Mouse (Mus musculus) granulocyte monocyte progenitor cell, adult 5-6 weeks (primary cell): Measurements from ENCODE around the gene Olfr231. TPM values are rescaled to one million over a fixed set of nuclear protein-coding genes. Genes with fewer than 3 reads are reported as not detected.

ENCODE experiments used
- ATAC-seq: replicated peaks from 2 replicates; pipeline ENCODE4 v1.8.0; 2016; ENCODE audit warnings: mild to moderate bottlenecking, moderate TSS enrichment, inconsistent platforms; ENCODE audit not compliant: poor library complexity, severe bottlenecking
- total RNA-seq, 2 experiments: library from RNA; stranded (forward) in 1 of 2; stranded (reverse) in 1 of 2; fragments of 200-712, 200-1000 nt in 1 of 2; fragments of >200 nt in 1 of 2; fragmentation: Nextera tagmentation in 1 of 2; gene quantifications; 2 replicates each; pipeline ENCODE4 v1.2.3; 2014 to 2017

Olfr231 gene
- not detected in 2 replicates for total RNA-seq (2014; fragmentation: Nextera tagmentation)
- not detected in 2 replicates for total RNA-seq (2017)

GRCm38 (mm10) chr1:174121062-174121461, at the start of gene Olfr231:
Olfr231 (minus strand) TSS chr1:174121162.
- ATAC-seq, result no peak

GRCm38 (mm10) chr1:174169024-174169423, 48.1 kb upstream of the Olfr231 start:
- ATAC-seq, result no peak

- ATAC-seq, result peak; percentile 97
Measured at GRCm38 (mm10) chr1:174159095-174159494, 38.1 kb upstream of the Olfr231 start.

DNA sequence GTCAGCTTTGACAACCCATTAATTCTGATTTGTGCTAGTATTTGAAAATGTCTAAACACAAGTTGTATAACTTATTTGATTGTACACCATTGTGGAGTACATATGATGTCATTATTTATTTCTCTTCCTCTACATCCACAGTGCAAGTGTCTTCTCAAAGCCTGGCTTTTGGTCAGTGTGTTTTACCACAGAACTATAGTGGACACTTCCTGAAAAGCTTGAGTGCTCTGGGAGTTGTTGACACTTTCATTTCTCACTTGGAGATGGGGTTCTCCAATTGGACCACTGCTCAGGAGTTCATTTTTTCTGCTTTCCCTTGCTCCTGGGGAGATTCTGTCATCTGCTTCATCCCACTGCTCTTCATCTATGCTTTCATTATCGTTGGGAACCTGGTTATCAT, 37.5 kb upstream of the Olfr231 start:
- peak; percentile 70 for ATAC-seq

- ATAC-seq, result no peak
Measured at GRCm38 (mm10) chr1:174157622-174158021, 36.7 kb upstream of the Olfr231 start.

DNA sequence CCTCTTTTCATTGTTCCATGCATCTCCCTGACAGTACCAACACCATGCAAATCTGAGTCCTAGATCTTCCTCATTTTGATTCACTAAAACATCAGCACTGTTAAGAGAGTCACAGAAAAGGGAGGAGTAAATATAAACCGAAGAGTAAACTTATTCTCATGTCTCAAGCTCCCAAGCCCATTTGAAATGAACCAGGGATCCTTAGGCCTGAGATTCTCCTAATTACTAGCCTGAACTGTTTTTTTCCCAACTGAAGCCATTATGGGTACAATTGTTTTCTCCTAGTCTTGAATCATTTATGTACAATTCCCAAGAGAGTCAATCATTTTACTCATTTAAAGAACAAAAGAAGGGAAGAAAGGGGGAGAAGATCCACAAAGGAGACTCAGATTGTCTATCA, 34.4 kb upstream of the Olfr231 start, which contains the start of gene Olfr420:
Gene Olfr420, plus strand, starts transcription at position 301 of the 400 bp plus-strand sequence.
- ATAC-seq, result no peak

- ATAC-seq, result no peak
Measured at GRCm38 (mm10) chr1:174149289-174149688, 28.3 kb upstream of the Olfr231 start.

DNA sequence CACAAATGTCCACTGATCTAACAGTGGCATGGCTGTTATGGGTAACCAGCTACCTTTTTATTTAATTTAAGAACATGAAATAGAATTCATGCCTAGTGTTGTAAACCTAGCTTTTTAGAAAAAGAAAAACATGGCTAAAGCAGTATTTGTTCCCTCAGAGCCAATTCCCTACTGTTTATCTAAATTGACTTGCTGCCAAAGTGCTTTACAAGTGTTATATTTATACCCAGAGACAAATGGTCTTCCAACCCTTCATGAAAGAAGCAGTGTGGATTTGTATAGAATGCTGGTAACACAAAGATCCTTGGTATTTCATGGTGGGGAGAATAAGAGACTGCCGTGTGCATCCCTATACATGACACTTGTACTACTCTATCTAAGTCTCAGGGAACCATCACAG, 25.7 kb upstream of the Olfr231 start:
- no peak for ATAC-seq

- ATAC-seq, result no peak; the same call in 1 of the 2 replicates
Measured at GRCm38 (mm10) chr1:174141384-174141783, 20.4 kb upstream of the Olfr231 start.

DNA sequence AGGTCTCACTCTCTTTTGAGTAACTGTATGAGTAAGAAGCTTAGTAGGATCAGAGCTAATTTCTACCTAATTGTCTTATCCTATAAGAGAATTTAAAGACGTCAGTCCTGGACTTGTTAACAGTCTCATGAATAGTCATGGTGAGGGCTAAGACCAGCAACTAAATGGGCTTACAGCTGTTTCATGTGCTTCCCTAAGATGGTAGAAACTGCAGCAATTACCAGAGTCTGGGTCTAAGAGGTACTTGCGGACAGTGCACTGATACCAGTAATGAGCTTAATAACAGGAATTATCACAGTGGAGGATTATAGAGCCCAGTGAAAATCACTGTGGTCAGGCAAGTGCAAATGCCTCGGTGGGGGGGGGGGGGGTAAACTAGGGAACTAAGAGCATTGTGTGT, 11.0 kb upstream of the Olfr231 start:
- ATAC-seq, result no peak

GRCm38 (mm10) chr1:174131217-174131616, 10.3 kb upstream of the Olfr231 start, which contains the start of gene Olfr424:
Olfr424 (plus strand) TSS chr1:174131517.
- no peak for ATAC-seq

GRCm38 (mm10) chr1:174103735-174104134, 17.2 kb downstream of the Olfr231 start:
- peak; percentile 58 for ATAC-seq

DNA sequence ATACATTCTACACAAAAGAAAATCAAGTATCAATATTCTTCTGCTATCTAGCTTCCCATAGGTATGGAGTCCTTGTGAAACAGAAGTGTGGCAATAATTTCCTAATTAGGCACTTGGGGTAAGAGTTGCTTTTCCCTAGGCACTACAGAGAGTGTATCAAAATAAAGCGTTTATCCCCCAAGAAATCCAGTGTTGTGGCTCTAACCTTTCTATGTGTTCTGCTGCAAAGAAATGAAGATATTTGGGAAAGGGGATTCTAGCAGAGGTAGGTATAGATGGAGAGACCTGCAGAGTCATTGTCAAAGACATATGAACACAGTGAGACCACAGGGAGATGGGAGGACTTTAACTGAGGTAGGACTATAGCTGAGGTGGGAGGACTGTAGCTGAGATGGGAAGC, 24.4 kb downstream of the Olfr231 start, which contains the start of gene Olfr427:
Gene Olfr427, plus strand, starts transcription at position 301 of the 400 bp plus-strand sequence.
- peak; percentile 35; the same call in 1 of the 2 replicates for ATAC-seq

- no peak for ATAC-seq
Measured at GRCm38 (mm10) chr1:174084031-174084430, 36.9 kb downstream of the Olfr231 start, which contains the start of gene Olfr429. Olfr429 (plus strand) TSS chr1:174084331.

- no peak for ATAC-seq
Measured at GRCm38 (mm10) chr1:174066305-174066704, 54.7 kb downstream of the Olfr231 start, which contains the start of gene Olfr430. Olfr430 (plus strand) TSS chr1:174066605.

Other genes starting within 250 kb of the Olfr231 start
- gene Ifi211, start 208.1 kb downstream of the Olfr231 start, total RNA-seq (2014; fragmentation: Nextera tagmentation), result 9.3 and 12.3 TPM in 2 replicates
- 13.2 and 16.0 TPM in 2 replicates for gene Ifi211, start 208.1 kb downstream of the Olfr231 start, total RNA-seq (2017)
- gene Mndal, start 178.7 kb downstream of the Olfr231 start, total RNA-seq (2014; fragmentation: Nextera tagmentation), result 95.6 and 101 TPM in 2 replicates
- 105 and 119 TPM in 2 replicates for gene Mndal, start 178.7 kb downstream of the Olfr231 start, total RNA-seq (2017)
- 58.4 and 73.0 TPM in 2 replicates for gene Ifi203, start 178.5 kb downstream of the Olfr231 start, total RNA-seq (2014; fragmentation: Nextera tagmentation)
- 26.6 and 61.0 TPM in 2 replicates for gene Ifi203, start 178.5 kb downstream of the Olfr231 start, total RNA-seq (2017)
- not detected in 2 replicates for gene Ifi202b, start 138.4 kb downstream of the Olfr231 start, total RNA-seq (2014; fragmentation: Nextera tagmentation)
- gene Ifi202b, start 138.4 kb downstream of the Olfr231 start, total RNA-seq (2017), result not detected in 2 replicates
- gene Ifi205, start 89.4 kb downstream of the Olfr231 start, total RNA-seq (2014; fragmentation: Nextera tagmentation), result not detected in 2 replicates
- gene Ifi205, start 89.4 kb downstream of the Olfr231 start, total RNA-seq (2017), result 0.78 TPM in 1 of 2 replicates, not detected in the other
- 0.41 TPM in 1 of 2 replicates, not detected in the other for gene Olfr433, start 80.5 kb downstream of the Olfr231 start, total RNA-seq (2014; fragmentation: Nextera tagmentation)
- not detected in 2 replicates for gene Olfr433, start 80.5 kb downstream of the Olfr231 start, total RNA-seq (2017)
- gene Olfr432, start 72.0 kb downstream of the Olfr231 start, total RNA-seq (2014; fragmentation: Nextera tagmentation), result not detected in 2 replicates
- not detected in 2 replicates for gene Olfr432, start 72.0 kb downstream of the Olfr231 start, total RNA-seq (2017)
- not detected in 2 replicates for gene Olfr430, start 54.6 kb downstream of the Olfr231 start, total RNA-seq (2014; fragmentation: Nextera tagmentation)
- gene Olfr430, start 54.6 kb downstream of the Olfr231 start, total RNA-seq (2017), result not detected in 2 replicates
- gene Olfr429, start 36.8 kb downstream of the Olfr231 start, total RNA-seq (2014; fragmentation: Nextera tagmentation), result not detected in 2 replicates
- gene Olfr429, start 36.8 kb downstream of the Olfr231 start, total RNA-seq (2017), result not detected in 2 replicates
- gene Olfr427, start 24.3 kb downstream of the Olfr231 start, total RNA-seq (2014; fragmentation: Nextera tagmentation), result not detected in 2 replicates
- not detected in 2 replicates for gene Olfr427, start 24.3 kb downstream of the Olfr231 start, total RNA-seq (2017)
- not detected in 2 replicates for gene Olfr424, start 10.4 kb upstream of the Olfr231 start, total RNA-seq (2014; fragmentation: Nextera tagmentation)
- not detected in 2 replicates for gene Olfr424, start 10.4 kb upstream of the Olfr231 start, total RNA-seq (2017)
- gene Olfr420, start 34.5 kb upstream of the Olfr231 start, total RNA-seq (2014; fragmentation: Nextera tagmentation), result not detected in 2 replicates
- not detected in 2 replicates for gene Olfr420, start 34.5 kb upstream of the Olfr231 start, total RNA-seq (2017)
- gene Spta1, start 51.6 kb upstream of the Olfr231 start, total RNA-seq (2014; fragmentation: Nextera tagmentation), result 0.15 TPM in 1 of 2 replicates, not detected in the other
- gene Spta1, start 51.6 kb upstream of the Olfr231 start, total RNA-seq (2017), result 0.34 and 0.72 TPM in 2 replicates
- gene Olfr419, start 130.9 kb upstream of the Olfr231 start, total RNA-seq (2014; fragmentation: Nextera tagmentation), result not detected in 2 replicates
- gene Olfr419, start 130.9 kb upstream of the Olfr231 start, total RNA-seq (2017), result not detected in 2 replicates
- gene Mptx1, start 209.4 kb upstream of the Olfr231 start, total RNA-seq (2014; fragmentation: Nextera tagmentation), result not detected in 2 replicates
- not detected in 2 replicates for gene Mptx1, start 209.4 kb upstream of the Olfr231 start, total RNA-seq (2017)
- 0.28 and 0.37 TPM in 2 replicates for gene Olfr417, start 244.0 kb upstream of the Olfr231 start, total RNA-seq (2014; fragmentation: Nextera tagmentation)
- 0.56 TPM in 1 of 2 replicates, not detected in the other for gene Olfr417, start 244.0 kb upstream of the Olfr231 start, total RNA-seq (2017)